Mouse (Mus musculus): ENCODE measurements around the gene Sun1. TPM values are rescaled to one million over a fixed set of nuclear protein-coding genes. Genes with fewer than 3 reads are reported as not detected.

The Sun1 gene
- total RNA-seq, 2 experiments from 2014 or later, result 33.9 to 43.0 TPM

DNA sequence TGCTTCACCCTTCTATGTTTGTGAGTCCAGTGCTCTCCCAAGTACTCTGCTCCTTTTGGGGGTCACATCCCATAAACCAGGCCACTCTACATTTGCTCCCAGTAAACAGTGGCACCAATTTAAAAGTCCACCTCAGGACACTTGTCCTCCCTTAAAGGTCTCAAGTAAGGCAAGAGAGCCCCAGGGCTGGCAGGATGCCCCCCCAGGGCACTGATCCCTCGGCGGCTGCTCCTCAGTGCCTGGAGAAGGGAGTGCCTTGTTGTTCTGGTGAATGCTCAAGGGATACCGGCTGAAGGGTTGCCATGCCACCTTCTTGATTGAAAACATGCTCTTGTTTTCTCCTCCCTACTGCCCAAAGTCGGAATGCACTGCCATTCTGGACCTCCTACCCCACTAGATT, 5.6 kb downstream of the Sun1 start:
- ATAC-seq (replicated peaks; ENCODE audit: poor library complexity, severe bottlenecking), result no peak

DNA sequence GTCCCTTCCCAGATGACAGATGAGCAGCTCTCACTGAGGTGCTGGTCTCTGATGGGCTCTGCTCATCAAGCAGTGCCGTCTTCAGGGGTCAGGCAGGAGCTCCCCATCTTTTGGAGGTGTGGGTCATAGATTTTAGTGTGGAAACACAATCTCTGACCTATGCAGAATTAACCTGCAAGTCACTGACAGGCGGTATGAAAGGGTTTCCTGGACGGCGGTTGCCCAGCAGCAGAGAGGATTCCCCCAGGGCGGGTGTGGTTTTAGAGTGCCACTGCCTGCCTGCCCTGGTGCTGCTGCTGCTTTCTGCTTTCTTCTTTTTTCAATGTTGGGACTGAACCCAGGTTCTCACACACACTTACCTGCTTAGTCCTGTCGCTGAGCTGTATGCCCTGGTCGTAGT, 6.1 kb downstream of the Sun1 start:
- no peak for ATAC-seq (replicated peaks; ENCODE audit: poor library complexity, severe bottlenecking)

DNA sequence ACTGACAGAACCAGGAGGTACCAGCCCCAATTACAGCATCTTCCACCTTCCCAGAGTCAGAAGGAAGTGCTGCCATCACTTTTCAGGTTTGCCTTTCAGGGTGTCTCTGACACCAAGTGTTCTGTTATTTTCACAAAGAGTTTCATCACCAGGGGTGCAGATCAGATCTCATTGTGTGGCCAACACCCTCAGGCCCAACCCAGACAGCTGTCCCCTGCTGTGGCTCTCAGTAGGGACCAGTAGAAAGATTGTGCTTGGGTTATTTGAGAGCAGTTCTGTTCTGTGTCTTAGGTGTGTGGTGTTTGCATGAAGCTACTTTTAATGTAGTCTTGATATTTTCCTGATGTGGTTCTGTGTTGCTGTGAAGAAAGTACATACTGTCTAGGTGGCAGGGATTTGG, 7.7 kb downstream of the Sun1 start:
- ATAC-seq (replicated peaks; ENCODE audit: poor library complexity, severe bottlenecking), result no peak

DNA sequence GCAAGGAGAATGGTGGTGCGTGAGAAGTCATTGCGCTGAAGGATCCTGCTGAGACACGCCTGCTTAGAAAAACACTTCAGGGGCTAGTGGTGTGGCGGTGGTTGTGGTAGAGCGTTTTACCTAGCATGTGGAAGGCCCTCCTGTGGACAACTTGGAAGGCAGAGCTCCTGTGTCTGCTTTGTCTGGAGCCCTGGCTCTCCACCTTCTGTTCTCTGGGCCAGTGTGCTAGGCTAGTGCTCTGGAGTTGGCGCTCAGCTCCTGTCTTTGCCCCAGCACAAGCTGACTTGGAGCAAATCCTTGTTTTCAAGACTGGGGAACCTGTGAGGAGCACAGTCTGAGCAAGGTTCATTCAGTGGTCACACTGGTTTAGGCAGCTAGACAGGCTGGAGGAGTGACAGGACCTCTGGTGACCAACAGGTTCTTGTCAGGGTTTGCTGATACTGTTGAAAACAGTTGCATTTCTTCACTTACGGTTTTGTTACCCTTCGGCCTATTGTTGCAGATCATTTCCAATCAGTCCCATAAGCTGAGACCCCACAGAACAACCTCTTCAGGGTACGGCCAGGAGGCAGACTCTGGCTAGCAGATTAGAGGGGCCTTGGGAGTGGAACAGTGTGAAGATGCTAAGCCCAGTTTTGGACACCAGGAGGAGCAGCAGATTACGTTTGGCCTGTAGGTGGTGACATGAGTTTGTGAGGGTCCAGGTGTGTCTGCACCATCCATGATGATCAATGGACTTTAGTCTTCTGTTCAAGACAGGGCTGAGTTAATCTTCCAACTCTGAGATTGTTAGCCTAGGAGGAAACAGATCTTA, 8.6 kb downstream of the Sun1 start:
- ATAC-seq (replicated peaks; ENCODE audit: poor library complexity, severe bottlenecking), result peak; percentile 35

DNA sequence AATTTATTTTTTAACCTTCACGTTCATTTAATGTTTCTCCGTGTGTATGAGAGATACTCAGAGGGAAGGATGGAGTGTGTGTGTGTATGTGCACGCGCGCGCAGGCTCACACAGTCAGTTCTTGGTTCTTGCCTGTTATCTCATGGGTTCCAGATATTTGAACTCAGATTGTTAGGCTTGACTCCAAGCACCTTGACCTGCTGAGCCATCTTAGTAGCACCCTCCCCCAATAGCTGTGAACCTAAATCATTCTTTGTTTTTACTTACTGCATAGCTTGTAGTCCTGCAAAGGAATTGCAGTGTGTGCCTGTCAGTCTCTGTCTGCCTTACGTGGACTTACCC, 9.2 kb downstream of the Sun1 start:
- no peak for ATAC-seq (replicated peaks; ENCODE audit: poor library complexity, severe bottlenecking)

DNA sequence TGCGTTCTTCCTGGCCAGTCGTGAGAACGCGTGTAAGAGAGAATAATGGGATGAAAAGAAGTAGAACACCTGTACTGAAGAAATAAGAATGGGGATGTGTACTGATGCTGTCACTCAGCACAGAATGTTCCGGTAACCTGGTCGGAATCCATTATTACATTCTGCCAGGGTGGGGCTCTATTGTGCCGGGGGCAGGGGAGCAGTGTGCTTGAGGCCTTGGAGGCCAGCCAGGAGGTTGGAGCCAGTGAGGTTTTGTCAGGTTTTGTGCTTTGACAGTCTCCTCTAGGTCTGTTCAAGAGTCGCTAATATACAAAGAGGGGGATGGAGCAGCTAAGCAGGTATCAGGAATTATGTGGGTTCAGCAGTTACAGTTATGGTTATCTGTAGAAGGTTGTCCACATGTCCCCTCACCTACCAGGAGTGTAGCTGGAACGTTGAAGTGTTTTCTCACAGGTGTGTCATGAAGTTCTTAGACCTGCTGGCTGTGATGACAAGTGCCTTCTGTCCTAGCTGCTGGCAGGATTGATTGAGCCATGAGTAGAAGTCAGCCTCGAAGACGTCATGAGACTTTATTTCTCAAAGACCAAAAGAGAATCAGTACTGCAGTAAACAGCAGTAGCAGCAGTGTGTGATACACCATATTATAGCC, 11.4 kb downstream of the Sun1 start:
- no peak for ATAC-seq (replicated peaks; ENCODE audit: poor library complexity, severe bottlenecking)

DNA sequence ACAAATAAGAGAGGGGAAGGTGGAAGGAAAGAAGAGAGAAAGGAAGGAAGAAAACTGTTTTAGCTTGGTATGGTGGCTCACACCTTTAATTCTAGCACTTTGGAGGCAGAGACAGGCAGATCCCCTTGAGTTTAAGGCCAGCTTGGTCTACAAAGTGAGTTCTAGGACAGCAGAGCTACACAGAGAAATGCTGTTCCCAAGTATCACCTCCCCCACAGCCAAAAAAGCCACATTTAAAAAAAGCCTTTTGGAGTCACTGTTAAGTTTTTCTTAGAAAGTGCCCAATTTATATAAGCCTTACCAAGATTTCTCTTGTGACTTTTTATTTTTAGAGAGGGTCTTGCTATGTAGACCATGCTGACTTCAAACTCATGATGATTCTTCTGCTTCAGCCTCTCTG, 13.9 kb downstream of the Sun1 start:
- no peak for ATAC-seq (replicated peaks; ENCODE audit: poor library complexity, severe bottlenecking)

DNA sequence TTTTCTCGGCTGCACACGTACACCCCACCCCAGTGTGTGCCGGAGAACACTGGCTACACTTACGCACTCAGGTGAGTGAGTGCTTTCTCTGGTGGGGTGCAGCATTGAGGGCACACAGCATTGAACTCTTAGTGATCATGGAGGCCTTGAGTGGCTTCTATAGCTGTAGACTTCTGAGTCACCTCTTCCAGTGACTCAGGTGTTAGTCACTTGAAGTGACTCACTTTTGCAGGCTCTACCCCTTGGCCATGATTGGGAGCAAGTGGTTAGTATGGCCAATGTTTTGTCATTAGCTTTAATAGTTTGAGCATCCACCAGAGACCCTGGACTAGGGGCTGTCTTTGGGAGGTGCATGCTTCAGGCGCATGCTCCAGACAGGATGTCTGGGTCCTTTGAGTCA, 14.7 kb downstream of the Sun1 start:
- no peak for ATAC-seq (replicated peaks; ENCODE audit: poor library complexity, severe bottlenecking)

DNA sequence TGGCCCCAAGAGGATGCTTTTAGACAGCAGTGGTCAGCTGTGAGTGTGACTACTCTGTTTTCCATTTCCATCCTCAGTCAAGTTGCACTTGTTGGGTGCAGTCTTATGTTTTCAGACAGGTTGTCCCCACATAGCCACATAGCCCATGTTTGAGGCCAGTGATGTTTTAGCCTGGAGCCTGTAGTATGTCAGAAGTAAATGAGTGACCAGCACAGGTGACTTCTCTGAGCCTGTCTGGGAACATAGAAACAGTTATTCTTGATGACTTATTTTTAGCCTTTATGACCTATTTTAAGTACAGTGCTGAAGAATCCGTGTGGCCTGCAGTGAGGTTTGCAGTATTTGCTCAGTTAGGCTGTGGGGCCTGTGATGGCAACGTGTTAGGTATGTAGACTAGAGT, 15.7 kb downstream of the Sun1 start:
- ATAC-seq (replicated peaks; ENCODE audit: poor library complexity, severe bottlenecking), result no peak

DNA sequence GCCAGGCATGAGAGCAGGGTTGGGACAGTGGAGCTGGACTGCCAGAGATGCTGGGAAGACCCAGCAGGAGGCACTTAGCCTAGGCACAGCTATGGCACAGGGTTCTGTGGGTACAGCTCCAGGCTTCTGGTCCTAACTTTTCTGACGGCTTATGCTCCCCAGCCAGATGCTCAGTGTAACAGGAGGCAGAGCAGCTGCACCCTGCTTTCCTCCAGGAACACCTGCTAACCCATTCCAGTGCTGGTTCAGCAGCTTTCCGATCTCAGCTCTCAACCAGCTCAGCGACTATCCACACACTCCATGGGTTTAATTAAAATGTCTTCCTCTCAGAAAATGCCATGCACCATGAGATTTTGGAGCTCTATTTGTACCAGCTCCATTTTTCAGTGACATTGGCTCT, 16.3 kb downstream of the Sun1 start:
- ATAC-seq (replicated peaks; ENCODE audit: poor library complexity, severe bottlenecking), result no peak

DNA sequence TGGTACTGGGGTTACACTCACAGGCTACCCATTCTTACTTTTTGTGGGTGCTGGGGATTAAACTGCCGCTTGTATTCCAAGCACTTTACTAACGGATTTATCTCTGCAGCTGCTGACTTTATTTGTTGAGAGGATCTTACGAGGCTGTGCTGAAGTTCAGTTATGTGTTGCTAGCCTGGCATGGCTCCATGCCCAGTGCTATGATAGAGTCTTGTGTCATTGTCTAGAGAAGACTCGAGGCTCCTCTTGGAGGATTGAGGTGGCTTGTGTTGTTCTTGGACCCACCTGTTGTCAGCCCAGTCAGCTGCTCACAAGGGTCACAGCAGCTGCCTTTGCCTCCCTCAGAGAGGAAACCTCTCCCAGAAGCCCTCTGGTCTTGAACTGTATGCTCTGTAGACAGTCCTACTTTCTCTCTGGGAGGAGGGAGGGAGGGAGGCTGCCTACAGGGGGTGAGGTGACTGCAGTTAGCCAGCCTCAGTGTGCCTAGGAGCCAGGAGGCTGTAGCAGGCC, 19.6 kb downstream of the Sun1 start:
- no peak for ATAC-seq (replicated peaks; ENCODE audit: poor library complexity, severe bottlenecking)

DNA sequence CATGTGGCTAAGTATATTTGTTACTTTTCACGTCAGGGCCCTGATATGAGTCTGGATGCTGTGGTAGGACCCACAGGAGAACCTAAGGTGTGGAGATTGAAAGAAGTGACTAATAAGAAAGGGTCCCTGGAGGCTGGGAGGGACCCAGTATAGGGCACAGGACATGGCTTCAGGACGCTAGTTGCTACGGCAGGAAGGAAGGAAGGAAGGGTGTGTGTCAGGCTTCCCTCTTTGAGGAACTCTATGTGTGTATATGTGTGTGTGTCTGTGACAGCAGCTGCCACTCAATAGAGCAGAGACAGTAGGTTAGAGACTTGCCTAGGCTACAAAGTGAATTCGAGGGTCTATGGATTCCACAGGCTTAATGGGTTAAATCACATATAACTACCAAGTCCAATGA, 20.2 kb downstream of the Sun1 start:
- ATAC-seq (replicated peaks; ENCODE audit: poor library complexity, severe bottlenecking), result no peak

DNA sequence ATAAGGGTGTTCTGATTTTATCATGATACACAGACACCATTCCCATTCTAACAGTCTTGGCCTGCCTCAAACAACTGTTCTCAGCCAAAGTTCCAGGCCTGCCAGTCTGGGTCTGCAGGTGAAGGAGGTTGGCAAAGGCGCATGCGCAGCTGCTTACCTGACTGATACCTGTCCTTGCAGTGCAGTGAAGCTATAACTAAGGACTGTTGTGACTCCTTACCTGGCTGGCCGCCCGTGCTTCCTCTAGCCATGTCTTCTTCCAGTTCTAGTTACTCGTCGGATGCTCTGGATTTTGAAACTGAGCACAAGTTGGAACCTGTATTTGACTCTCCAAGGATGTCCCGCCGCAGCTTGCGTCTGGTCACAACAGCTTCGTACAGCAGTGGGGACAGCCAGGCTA, 22.9 kb downstream of the Sun1 start:
- ATAC-seq (replicated peaks; ENCODE audit: poor library complexity, severe bottlenecking), result no peak

DNA sequence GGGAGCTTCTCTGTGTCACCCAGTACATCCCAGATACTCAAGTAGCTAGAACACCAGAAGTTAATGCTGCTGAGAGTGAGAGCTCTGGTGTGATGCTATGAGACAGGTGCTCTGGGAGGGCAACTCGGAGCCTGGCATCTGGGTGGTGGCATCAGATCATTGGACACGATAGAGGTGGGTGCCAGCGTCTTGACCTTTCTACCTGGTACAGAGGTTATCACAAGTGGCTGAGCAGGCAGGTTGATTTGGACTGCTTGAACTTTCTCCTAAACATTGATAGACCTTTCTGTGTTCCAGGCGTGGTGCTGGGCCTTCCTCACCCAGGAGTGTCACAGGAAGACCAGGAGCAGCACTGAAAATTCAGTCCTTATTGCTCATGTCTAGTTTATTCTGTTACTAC, 26.8 kb downstream of the Sun1 start:
- ATAC-seq (replicated peaks; ENCODE audit: poor library complexity, severe bottlenecking), result no peak

DNA sequence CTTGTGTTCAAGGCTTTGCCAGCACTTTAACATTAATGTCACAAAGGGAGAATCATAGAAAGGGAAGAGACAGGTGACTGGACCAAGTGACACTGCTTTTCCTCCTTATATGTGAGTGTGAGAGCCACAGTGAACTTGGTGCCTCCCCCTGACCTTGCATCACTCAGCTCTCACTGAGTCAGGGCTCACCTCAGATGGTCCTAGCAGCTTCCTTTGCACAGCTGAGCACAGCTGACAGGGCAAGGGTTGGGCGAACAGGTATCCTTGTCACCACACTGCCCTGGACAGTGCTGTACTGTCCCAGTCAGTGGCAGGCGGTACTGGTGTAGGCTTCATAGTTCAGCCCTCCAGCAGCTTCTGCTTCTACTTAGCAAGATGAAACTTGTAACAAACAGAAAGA, 27.2 kb downstream of the Sun1 start:
- no peak for ATAC-seq (replicated peaks; ENCODE audit: poor library complexity, severe bottlenecking)

DNA sequence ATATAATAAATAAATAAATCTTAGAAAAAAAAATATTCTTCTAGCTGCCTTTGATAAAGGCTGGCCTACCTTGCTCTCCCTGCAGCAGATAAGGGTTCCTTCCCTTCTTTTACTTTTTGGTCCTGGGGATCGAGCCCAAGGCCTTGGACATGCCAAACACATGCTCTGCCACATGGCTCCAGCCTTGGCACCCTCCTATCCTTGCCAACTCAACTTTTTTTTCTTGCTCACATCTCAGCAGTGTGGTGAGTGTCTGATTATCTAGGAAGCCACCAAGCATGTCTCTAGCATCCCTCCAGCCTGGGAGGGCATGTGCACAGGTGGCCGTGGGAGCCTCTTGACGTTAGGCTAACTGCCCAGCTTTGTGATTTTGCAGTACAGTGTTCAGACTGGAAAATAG, 27.9 kb downstream of the Sun1 start:
- ATAC-seq (replicated peaks; ENCODE audit: poor library complexity, severe bottlenecking), result no peak

DNA sequence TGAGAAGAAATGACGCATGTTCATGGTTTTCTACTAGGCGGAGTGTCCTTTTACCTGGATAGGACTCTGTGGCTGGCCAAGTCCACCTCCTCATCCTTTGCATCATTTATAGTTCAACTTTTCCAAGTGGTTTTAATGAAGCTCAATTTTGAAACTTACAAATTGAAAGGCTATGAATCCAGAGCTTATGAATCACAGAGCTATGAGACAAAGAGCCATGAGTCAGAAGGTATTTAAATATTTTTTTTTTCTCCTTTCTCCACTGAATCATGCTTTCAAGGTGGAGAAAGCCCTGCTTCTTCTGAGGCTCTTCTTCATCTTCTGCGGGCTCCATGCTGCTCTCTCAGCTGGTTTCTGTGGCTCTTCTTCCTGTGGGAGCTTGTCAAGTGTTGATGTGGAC, 29.3 kb downstream of the Sun1 start:
- ATAC-seq (replicated peaks; ENCODE audit: poor library complexity, severe bottlenecking), result no peak

DNA sequence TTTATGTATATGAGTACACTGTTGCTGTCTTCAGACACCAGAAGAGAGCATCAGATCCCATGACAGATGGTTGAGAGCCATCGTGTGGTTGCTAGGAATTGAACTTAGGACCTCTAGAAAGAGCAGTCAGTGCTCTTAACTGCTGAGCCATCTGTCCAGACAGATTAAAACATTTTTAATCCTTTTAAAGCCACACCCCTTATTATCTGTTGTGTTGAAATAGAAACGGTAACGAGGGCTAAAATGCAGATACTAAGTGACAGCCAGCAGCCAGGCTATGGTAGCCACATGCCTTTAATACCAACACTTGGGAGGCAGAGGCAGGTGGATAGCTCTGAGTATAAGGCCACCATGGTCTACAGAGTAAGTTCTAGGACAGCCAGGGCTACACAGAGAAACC, 31.6 kb downstream of the Sun1 start:
- ATAC-seq (replicated peaks; ENCODE audit: poor library complexity, severe bottlenecking), result no peak

DNA sequence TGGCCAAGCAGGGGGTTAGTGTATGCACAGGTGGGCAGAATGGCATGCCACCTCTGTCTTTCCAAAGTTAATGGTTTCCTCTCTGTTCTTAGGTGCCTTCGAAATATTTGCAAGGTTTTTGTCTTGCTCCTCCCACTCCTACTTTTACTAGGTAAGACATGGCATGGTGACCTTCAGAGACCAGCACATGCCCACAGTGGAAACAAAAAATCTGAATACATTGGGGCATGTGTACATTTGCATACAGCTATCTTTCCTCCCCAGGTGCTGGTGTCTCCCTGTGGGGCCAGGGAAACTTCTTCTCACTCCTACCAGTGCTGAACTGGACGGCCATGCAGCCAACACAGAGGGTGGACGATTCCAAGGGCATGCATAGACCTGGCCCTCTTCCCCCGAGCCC, 34.0 kb downstream of the Sun1 start:
- no peak for ATAC-seq (replicated peaks; ENCODE audit: poor library complexity, severe bottlenecking)

DNA sequence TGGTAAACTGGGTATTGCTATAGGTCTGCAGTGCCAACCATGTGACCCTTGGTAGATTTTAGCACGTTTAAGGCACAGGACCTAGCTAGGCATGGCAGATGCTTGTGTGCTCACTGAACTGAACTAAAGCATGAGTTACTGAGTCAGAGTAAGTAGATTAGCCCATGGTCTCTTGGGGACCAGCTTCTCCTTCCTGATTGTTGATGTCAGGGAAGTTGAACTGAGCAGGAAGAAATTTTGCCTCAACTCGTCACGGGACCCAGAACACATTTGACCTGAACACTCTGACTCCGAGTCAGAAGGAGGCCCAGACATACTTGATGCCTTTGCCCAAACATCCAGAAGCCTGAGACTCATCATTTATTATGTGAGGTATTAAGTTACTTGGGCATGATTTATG, 37.0 kb downstream of the Sun1 start:
- no peak for ATAC-seq (replicated peaks; ENCODE audit: poor library complexity, severe bottlenecking)

DNA sequence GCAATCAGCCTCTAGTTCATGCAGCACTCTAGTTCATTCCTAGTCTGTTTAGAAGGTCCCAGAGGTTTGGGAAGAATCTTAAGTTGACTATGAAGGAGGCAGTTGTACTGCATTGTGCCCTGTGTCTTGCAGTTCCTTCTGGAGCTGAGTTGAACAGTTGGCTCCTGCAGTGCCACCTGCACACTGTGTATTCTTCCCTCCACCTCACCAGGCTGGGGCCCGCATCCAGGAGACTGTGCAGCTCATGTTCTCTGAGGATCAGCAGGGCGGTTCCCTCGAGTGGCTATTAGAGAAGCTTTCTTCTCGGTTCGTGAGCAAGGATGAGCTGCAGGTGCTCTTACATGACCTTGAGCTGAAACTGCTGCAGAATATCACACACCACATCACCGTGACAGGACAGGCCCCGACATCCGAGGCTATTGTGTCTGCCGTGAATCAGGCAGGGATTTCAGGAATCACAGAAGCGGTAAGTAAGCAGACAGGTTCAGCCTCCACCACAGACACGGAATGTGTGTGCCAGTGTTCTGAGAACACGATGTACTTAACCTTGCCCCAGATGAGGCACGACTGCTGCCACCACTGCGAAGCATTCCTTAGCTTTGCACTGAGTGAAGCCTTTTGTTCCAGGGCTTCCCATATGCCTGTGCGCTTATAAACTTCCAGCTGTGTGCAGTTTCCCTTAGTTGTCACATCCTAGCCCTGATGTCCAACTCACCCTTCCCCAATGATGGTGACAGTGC, 40.8 kb downstream of the Sun1 start:
- ATAC-seq (replicated peaks; ENCODE audit: poor library complexity, severe bottlenecking), result no peak

DNA sequence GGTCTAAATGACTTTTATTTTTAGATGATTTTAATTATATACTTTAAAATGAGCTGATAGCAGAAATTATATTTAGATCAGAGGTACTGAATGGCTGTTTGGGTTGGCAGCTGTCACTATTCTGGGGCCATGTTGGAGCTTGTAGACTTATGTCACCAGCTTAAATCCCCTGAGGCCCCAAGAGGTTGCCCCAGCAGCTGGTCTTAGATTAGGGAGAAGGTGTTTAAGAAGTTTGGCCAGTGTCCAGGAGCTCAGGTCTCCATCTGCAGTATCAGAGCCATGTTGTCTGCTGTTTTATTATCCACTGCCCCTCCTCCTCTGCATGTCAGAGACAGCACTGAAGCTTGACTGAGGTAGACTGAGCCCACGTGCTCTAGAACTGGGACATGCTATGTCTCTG, 42.9 kb downstream of the Sun1 start:
- ATAC-seq (replicated peaks; ENCODE audit: poor library complexity, severe bottlenecking), result no peak

All from granulocyte monocyte progenitor cell, adult 5-6 weeks (primary cell).